Mouse (Mus musculus): ENCODE results near the gene Prrg1. TPM values are rescaled to one million over a fixed set of nuclear protein-coding genes. Genes with fewer than 3 reads are reported as not detected.
"Not testable (repeated sequence)": the region's sequence is repeated elsewhere in the genome, so short reads cannot be mapped to it uniquely, and the experiment has no call there.

Gene Prrg1
- polyA plus RNA-seq, 1 experiment = 3.6 TPM

DNA sequence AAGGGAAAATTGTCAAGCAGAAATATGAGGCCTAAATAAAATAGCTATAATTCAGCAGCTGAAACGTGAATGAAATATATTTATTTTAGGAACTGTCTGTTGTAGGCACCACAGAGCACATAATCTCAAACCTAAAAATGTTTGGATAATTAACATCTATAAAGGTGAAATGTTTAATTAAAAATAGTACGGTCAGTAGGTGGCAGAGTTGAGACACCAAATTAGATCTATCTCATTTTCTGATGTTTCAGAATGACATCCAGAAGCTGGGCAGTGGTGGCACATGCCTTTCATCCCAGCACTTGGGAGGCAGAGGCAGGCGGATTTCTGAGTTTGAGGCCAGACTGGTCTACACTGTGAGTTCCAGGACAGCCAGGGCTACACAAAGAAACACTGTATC, 104.0 kb downstream of the Prrg1 start:
- Histone ChIP-seq H3K27me3 (ENCODE audit: control insufficient read depth, insufficient read depth, low read length, poor library complexity, severe bottlenecking) (no peaks in the 10 kb centered on the region), H3K9ac (ENCODE audit: low read depth, poor library complexity, severe bottlenecking) (no peak overlapping the region), H3K9me3 (replicated peaks; ENCODE audit: control insufficient read depth, insufficient read depth, low read length, poor library complexity, severe bottlenecking) (no peaks in the 10 kb centered on the region), H3K4me3 (ENCODE audit: low read depth, low read length) (no peak overlapping the region), H3K36me3 (ENCODE audit: control insufficient read depth, insufficient read depth, low read length, poor library complexity, severe bottlenecking) (no peaks in the 10 kb centered on the region), H3K4me1 (ENCODE audit: control insufficient read depth, insufficient read depth, low read length) (no peaks in the 10 kb centered on the region), H3K27ac (ENCODE audit: insufficient read depth, low read length) (no peak overlapping the region)
- TF ChIP-seq CTCF (IDR thresholded peaks at IDR 0.05; ENCODE audit: low read depth, low read length) (no peak), POLR2A (IDR thresholded peaks at IDR 0.05; ENCODE audit: insufficient read depth, low read length) (no peak), EP300 (IDR thresholded peaks at IDR 0.05; ENCODE audit: insufficient read depth, low read depth, low read length) (no peak)

DNA sequence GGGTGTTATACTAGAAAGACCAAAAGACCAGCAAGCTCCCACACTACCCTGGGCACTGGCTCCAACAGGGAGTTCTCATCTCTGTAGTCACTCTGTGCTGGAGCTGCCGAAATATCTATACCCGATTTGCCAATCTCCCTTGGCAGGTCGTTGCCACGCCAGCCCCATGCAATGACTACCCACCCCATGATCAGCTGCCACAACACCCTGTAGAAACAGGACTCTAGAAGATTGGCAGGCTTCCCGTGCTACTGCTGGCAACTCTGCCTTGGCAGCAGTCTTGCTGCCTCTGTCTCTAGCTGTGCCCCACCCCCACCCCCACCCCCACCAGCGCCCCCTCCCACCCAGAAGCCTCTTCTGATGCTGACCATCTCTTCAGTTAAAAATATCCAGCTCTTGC, 149.3 kb downstream of the Prrg1 start:
- Histone ChIP-seq H3K9me3 (replicated peaks; ENCODE audit: control insufficient read depth, insufficient read depth, low read length, poor library complexity, severe bottlenecking) (no peaks in the 10 kb centered on the region), H3K4me1 (ENCODE audit: control insufficient read depth, insufficient read depth, low read length) (no peaks in the 10 kb centered on the region), H3K9ac (ENCODE audit: low read depth, poor library complexity, severe bottlenecking) (no peak overlapping the region), H3K27me3 (ENCODE audit: control insufficient read depth, insufficient read depth, low read length, poor library complexity, severe bottlenecking) (no peaks in the 10 kb centered on the region), H3K36me3 (ENCODE audit: control insufficient read depth, insufficient read depth, low read length, poor library complexity, severe bottlenecking) (no peaks in the 10 kb centered on the region), H3K4me3 (ENCODE audit: low read depth, low read length) (no peak overlapping the region), H3K27ac (ENCODE audit: insufficient read depth, low read length) (no peak overlapping the region)
- TF ChIP-seq CTCF (IDR thresholded peaks at IDR 0.05; ENCODE audit: low read depth, low read length) (no peak), EP300 (IDR thresholded peaks at IDR 0.05; ENCODE audit: insufficient read depth, low read depth, low read length) (no peak), POLR2A (IDR thresholded peaks at IDR 0.05; ENCODE audit: insufficient read depth, low read length) (no peak)

DNA sequence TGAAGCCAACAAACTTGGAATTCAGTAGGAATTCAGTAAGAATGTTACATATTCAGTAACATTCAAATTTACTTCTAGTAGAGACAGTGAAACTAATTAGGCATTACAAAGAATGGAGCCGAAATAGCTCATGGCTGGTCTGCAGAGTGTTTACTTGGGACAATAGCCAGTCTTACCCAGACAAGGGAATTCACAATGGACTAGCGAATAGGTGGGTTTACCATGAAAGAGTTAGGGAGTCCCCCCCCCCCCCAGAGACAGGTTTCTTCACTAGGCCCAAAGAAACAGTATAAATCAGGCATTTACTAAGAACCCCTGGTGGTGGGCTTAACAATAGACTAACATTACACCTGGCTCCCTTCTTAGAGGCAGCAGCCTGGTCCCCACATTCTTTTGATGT, 180.3 kb downstream of the Prrg1 start:
- H3K4me3 ChIP-seq (ENCODE audit: low read depth, low read length); H3K4me1 ChIP-seq (ENCODE audit: control insufficient read depth, insufficient read depth, low read length); H3K9ac ChIP-seq (ENCODE audit: low read depth, poor library complexity, severe bottlenecking); H3K9me3 ChIP-seq (replicated peaks; ENCODE audit: control insufficient read depth, insufficient read depth, low read length, poor library complexity, severe bottlenecking); H3K36me3 ChIP-seq (ENCODE audit: control insufficient read depth, insufficient read depth, low read length, poor library complexity, severe bottlenecking); H3K27me3 ChIP-seq (ENCODE audit: control insufficient read depth, insufficient read depth, low read length, poor library complexity, severe bottlenecking); H3K27ac ChIP-seq (ENCODE audit: insufficient read depth, low read length): not testable (repeated sequence)

Other genes starting within 250 kb of the Prrg1 start
- gene 4930480E11Rik, start 214.3 kb downstream of the Prrg1 start, polyA plus RNA-seq (2011; ENCODE audit: insufficient read depth, insufficient read length, low read depth, missing spikeins) = not detected in 2 replicates
- not detected in 2 replicates for gene Fam47c, start 153.9 kb upstream of the Prrg1 start, polyA plus RNA-seq (2011; ENCODE audit: insufficient read depth, insufficient read length, low read depth, missing spikeins)